Mouse (Mus musculus): ENCODE data around the gene Tspear.
"Not testable (repeated sequence)": the region's sequence is repeated elsewhere in the genome, so short reads cannot be mapped to it uniquely, and the experiment has no call there.

Gene Tspear

GRCm38 (mm10) chr10:77711157-77711556 lies 24.8 kb downstream of the Tspear start, which contains the start of gene Gm10024:
Gm10024 (plus strand) TSS chr10:77711457.
- DNase-seq (ENCODE audit: low read depth, low spot score): not testable (repeated sequence)

- DNase-seq (ENCODE audit: low read depth, low spot score): no peak
These were observed 27.4 kb downstream of the Tspear start for GRCm38 (mm10) chr10:77713734-77714133.

- DNase-seq (ENCODE audit: low read depth, low spot score): no peak
These were observed 29.1 kb downstream of the Tspear start, which contains the start of gene Gm10142 for GRCm38 (mm10) chr10:77715507-77715906. Gm10142 (plus strand) TSS chr10:77715807.

GRCm38 (mm10) chr10:77720299-77720698 lies 33.9 kb downstream of the Tspear start, which contains the start of gene Krtap12-1:
Krtap12-1 (plus strand) TSS chr10:77720599.
- not testable (repeated sequence) for DNase-seq (ENCODE audit: low read depth, low spot score)

- no peak for DNase-seq (ENCODE audit: low read depth, low spot score)
These were observed 38.5 kb downstream of the Tspear start for GRCm38 (mm10) chr10:77724855-77725254.

DNA sequence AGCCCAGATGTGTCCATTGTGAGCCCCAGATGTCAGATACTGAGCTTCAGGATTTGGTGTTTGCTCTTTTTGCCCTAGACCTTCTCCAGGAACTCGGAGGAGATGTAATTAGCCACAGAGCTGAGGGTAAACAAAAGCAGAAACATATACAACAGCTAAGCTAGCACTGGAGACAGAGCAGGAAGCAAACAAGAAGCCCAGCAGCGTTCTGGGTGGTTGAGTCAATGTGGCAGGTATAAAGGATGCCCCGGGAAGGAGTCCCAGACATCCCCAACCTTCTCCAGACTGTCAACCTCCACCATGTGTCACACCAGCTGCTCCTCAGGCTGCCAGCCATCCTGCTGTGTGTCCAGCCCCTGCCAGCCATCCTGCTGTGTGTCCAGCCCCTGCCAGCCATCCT lies 39.8 kb downstream of the Tspear start, which contains the start of gene Gm10100:
Gene Gm10100, plus strand, starts transcription at position 301 of the 400 bp plus-strand sequence.
- DNase-seq (ENCODE audit: low read depth, low spot score): no peak

DNA sequence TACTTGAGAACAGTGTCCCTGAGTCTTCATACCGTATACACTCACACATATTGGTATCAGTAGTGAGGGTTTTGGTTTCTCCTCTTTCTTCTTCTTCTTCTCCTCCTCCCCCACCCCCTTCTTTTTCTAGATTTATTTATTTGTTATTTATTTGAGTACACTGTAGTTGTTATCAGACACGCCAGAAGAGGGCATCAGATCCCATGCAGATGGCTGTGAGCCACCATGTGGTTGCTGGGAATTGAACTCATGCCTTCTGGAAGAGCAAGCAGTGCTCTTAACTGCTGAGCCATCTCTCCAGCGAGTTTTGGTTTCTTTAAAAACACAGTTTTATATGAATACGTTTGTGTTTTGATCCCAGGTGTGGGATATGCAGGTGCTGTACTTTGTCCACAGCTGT lies 41.9 kb downstream of the Tspear start:
- no peak for DNase-seq (ENCODE audit: low read depth, low spot score)

GRCm38 (mm10) chr10:77729241-77729640 lies 42.9 kb downstream of the Tspear start:
- no peak for DNase-seq (ENCODE audit: low read depth, low spot score)

GRCm38 (mm10) chr10:77735928-77736327 lies 49.6 kb downstream of the Tspear start:
- DNase-seq (ENCODE audit: low read depth, low spot score): no peak

DNA sequence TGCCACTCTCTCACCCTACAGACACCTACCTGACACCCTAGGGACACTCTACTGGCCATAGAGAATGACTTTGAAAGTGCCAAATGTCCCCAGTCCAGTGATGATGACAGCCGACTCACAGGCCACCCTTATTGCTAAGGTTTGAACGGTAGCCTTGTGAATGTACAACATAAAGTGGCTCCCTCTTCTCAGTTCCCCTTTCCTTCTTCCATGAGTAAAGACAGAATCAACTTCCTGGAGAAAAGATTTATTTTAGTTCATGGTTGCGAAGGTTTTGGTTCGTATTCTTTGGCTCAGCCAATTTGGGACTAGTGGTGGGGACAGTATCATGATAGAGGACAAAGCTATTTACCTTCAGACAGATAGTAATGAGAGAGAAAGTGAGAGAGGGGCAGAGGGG lies 52.6 kb downstream of the Tspear start:
- no peak for DNase-seq (ENCODE audit: low read depth, low spot score)

- not testable (repeated sequence) for DNase-seq (ENCODE audit: low read depth, low spot score)
These were observed 55.7 kb downstream of the Tspear start, which contains the start of gene Gm18596 for GRCm38 (mm10) chr10:77741924-77742688. Gm18596 (minus strand) TSS chr10:77742638.

GRCm38 (mm10) chr10:77750686-77751085 lies 64.3 kb downstream of the Tspear start:
- DNase-seq (ENCODE audit: low read depth, low spot score): not testable (repeated sequence)

DNA sequence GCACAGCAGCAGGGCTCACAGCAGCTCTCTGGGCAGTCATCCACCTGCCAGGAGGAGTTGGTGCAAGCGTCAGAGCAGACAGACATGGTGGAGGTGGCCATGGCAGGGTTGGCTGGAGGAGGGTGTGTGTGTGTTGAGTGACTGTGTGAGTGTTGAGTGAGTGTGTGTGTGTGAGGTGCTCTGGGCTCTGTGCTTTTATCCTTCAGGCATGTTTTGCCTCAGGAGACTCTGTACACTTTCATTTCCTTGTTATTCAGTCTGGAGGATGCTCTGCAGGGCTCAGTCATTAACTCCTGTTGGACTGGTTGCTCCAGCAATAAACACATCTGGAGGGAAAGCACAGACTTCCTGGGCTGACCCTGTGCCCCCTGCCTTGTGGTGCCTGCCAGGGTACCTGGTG lies 64.9 kb downstream of the Tspear start, which contains the start of gene Gm9736:
Gene Gm9736, minus strand, starts transcription at position 101 of the 400 bp plus-strand sequence.
- DNase-seq (ENCODE audit: low read depth, low spot score): not testable (repeated sequence)

DNA sequence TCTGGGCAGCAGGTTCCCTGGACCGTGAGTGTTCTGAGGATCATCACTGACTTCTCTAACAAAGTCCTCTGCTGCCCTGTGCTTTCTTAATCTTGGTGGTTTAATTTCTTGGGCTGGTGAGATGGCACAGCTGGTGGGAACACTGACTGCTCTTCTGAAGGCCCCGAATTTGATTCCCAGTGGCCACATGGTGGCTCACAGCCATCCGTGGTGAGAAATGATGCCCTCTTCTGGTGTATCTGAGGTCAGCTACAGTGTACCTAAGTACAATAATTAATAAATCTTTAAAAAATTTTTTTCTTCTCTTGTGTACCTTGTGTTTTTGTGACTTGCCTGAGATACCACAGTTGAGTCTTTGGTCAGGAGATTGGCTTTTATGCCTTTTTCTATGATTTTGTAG lies 65.9 kb downstream of the Tspear start:
- DNase-seq (ENCODE audit: low read depth, low spot score): not testable (repeated sequence)

GRCm38 (mm10) chr10:77753448-77753847 lies 67.1 kb downstream of the Tspear start:
- no peak for DNase-seq (ENCODE audit: low read depth, low spot score)

GRCm38 (mm10) chr10:77759582-77759981 lies 73.2 kb downstream of the Tspear start, which contains the start of gene Gm3233:
Gm3233 (minus strand) TSS chr10:77759682.
- not testable (repeated sequence) for DNase-seq (ENCODE audit: low read depth, low spot score)

DNA sequence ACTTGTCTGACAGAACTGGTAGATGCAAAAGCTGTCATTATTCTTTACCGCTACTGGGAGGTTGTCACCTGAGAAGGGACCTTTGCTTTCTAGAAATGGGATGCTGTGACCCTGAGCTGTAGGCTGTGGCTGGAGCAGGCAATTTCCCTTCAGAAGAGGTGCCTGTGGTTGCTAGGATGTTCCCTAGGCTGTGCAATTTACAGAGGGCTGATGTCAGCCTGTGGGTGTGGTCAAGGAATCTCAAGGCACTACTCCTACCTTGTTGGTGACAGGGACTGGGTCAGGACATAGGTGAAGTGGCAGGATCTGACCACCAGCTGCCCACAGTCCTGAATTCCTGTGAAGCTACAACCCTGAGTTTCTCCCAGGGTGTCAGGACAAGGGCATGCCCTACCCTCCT lies 83.4 kb downstream of the Tspear start:
- DNase-seq (ENCODE audit: low read depth, low spot score): no peak

- DNase-seq (ENCODE audit: low read depth, low spot score): not testable (repeated sequence)
These were observed 84.9 kb downstream of the Tspear start, which contains the start of gene Gm3238 for GRCm38 (mm10) chr10:77771225-77771624. Gm3238 (minus strand) TSS chr10:77771325.

GRCm38 (mm10) chr10:77772142-77772541 lies 85.8 kb downstream of the Tspear start:
- DNase-seq (ENCODE audit: low read depth, low spot score): not testable (repeated sequence)

GRCm38 (mm10) chr10:77776844-77777243 lies 90.5 kb downstream of the Tspear start, which contains the start of gene Gm7138:
Gm7138 (minus strand) TSS chr10:77776944.
- DNase-seq (ENCODE audit: low read depth, low spot score): not testable (repeated sequence)

GRCm38 (mm10) chr10:77782442-77782841 lies 96.1 kb downstream of the Tspear start, which contains the start of gene Gm3250:
Gm3250 (minus strand) TSS chr10:77782542.
- DNase-seq (ENCODE audit: low read depth, low spot score): not testable (repeated sequence)

GRCm38 (mm10) chr10:77783396-77783795 lies 97.0 kb downstream of the Tspear start:
- not testable (repeated sequence) for DNase-seq (ENCODE audit: low read depth, low spot score)

Measured in telencephalon, adult 2 months (tissue).